Mouse (Mus musculus) CH12.LX (cell line): Measurements from ENCODE around the gene Cdc37l1. TPM values are rescaled to one million over a fixed set of nuclear protein-coding genes. Genes with fewer than 3 reads are reported as not detected.

ENCODE experiments used
- DNase-seq: peaks from one replicate; pipeline ENCODE4 v3.0.0-alpha.2; 2013; ENCODE audit errors: extremely low read depth
- H3K27ac ChIP-seq: 2 replicates; pipeline ENCODE4 v1.5.1; 2012; ENCODE audit warnings: low read depth, mild to moderate bottlenecking, control low read depth, moderate library complexity; ENCODE audit not compliant: insufficient read depth
- H3K27me3 ChIP-seq: replicated peaks from 2 replicates; pipeline ENCODE3; 2012; ENCODE audit warnings: inconsistent platforms
- H3K36me3 ChIP-seq, 2 experiments: replicated peaks in 1 of 2; 2 replicates each; pipeline versions ENCODE3 to v1.6.1; 2012; ENCODE audit warnings: inconsistent platforms in 1 of 2, low read length in 1 of 2, mild to moderate bottlenecking in 1 of 2, mixed read lengths in 1 of 2, moderate library complexity in 1 of 2; ENCODE audit not compliant: control insufficient read depth in 1 of 2, insufficient read depth in 1 of 2
- H3K4me1 ChIP-seq, 2 experiments: 2 replicates each; pipeline ENCODE4 v1.6.1; 2012; ENCODE audit warnings: inconsistent platforms in 1 of 2, moderate library complexity in 1 of 2; ENCODE audit not compliant: insufficient read depth in 2 of 2, control insufficient read depth in 1 of 2
- H3K4me2 ChIP-seq: 2 replicates; pipeline ENCODE4 v1.6.1; 2012; ENCODE audit warnings: low read depth, mild to moderate bottlenecking, control low read depth; ENCODE audit not compliant: poor library complexity, insufficient read depth, severe bottlenecking
- H3K4me3 ChIP-seq, 3 experiments: fragments of 150-350 bp in 1 of 3; sonication (generic) in 1 of 3; replicated peaks in 1 of 3; 2 replicates each; pipeline versions ENCODE3 to v1.5.1; 2011 to 2012; ENCODE audit warnings: low read depth in 2 of 3, low read length in 2 of 3, mild to moderate bottlenecking in 2 of 3, moderate library complexity in 2 of 3, control low read depth in 1 of 3, improper control_type of control experiment in 1 of 3, inconsistent platforms in 1 of 3, mixed read lengths in 1 of 3; ENCODE audit not compliant: poor library complexity in 1 of 3
- H3K79me2 ChIP-seq: replicated peaks from 2 replicates; pipeline ENCODE4 v1.6.1; 2012; ENCODE audit warnings: mild to moderate bottlenecking, moderate library complexity; ENCODE audit not compliant: control insufficient read depth, poor library complexity, insufficient read depth, severe bottlenecking; ENCODE audit errors: extremely low read depth
- H3K9ac ChIP-seq: 2 replicates; pipeline ENCODE4 v1.6.1; 2012; ENCODE audit warnings: low read depth, mild to moderate bottlenecking, control low read depth, moderate library complexity; ENCODE audit not compliant: insufficient read depth
- H3K9me3 ChIP-seq: replicated peaks from 2 replicates; pipeline ENCODE3; 2012; ENCODE audit warnings: low read length, inconsistent platforms, mixed read lengths
- BHLHE40 ChIP-seq: IDR thresholded peaks from 2 replicates; pipeline ENCODE4 v1.6.1; 2011; ENCODE audit warnings: mild to moderate bottlenecking, low read depth, low read length, improper control_type of control experiment
- CHD2 ChIP-seq: IDR thresholded peaks from 2 replicates; pipeline ENCODE4 v1.6.1; 2011; ENCODE audit warnings: low read length, improper control_type of control experiment
- ELF1 ChIP-seq: IDR thresholded peaks from 2 replicates; pipeline ENCODE4 v1.6.1; 2014; ENCODE audit warnings: low read depth, mild to moderate bottlenecking, inconsistent platforms, low read length, improper control_type of control experiment
- IRF4 ChIP-seq: IDR thresholded peaks from 2 replicates; pipeline ENCODE4 v1.6.1; 2014; ENCODE audit warnings: low read depth, mild to moderate bottlenecking, inconsistent platforms, low read length, improper control_type of control experiment
- JUN ChIP-seq: IDR thresholded peaks from 2 replicates; pipeline ENCODE4 v1.6.1; 2011; ENCODE audit warnings: low read depth, mild to moderate bottlenecking, low read length, improper control_type of control experiment, moderate library complexity; ENCODE audit not compliant: insufficient read depth
- JUND ChIP-seq: conservative IDR thresholded peaks from 2 replicates; pipeline ENCODE4 v1.6.1; 2011; ENCODE audit warnings: low read depth, low read length, improper control_type of control experiment
- MAFK ChIP-seq: IDR thresholded peaks from 2 replicates; pipeline ENCODE4 v1.6.1; 2011; ENCODE audit warnings: low read length, improper control_type of control experiment; ENCODE audit not compliant: insufficient replicate concordance
- MAZ ChIP-seq: IDR thresholded peaks from 2 replicates; pipeline ENCODE4 v1.6.1; 2012; ENCODE audit warnings: low read depth, mild to moderate bottlenecking, inconsistent platforms, low read length, improper control_type of control experiment, moderate library complexity
- MEF2A ChIP-seq: IDR thresholded peaks from 2 replicates; pipeline ENCODE4 v1.6.1; 2014; ENCODE audit warnings: low read depth, mild to moderate bottlenecking, inconsistent platforms, low read length, improper control_type of control experiment, borderline replicate concordance
- PAX5 ChIP-seq: IDR thresholded peaks from 2 replicates; pipeline ENCODE4 v1.6.1; 2012; ENCODE audit warnings: low read length, inconsistent platforms, mixed read lengths
- RAD21 ChIP-seq: IDR thresholded peaks from 2 replicates; pipeline ENCODE4 v1.6.1; 2011; ENCODE audit warnings: low read depth, mild to moderate bottlenecking, low read length, improper control_type of control experiment, moderate library complexity
- SIN3A ChIP-seq: IDR thresholded peaks from 2 replicates; pipeline ENCODE4 v1.6.1; 2012; ENCODE audit warnings: low read length, improper control_type of control experiment, inconsistent platforms
- TBP ChIP-seq: conservative IDR thresholded peaks from 2 replicates; pipeline ENCODE4 v1.6.1; 2011; ENCODE audit warnings: low read depth, low read length, improper control_type of control experiment
- UBTF ChIP-seq: IDR thresholded peaks from 2 replicates; pipeline ENCODE4 v1.6.1; 2012; ENCODE audit warnings: low read depth, mild to moderate bottlenecking, inconsistent platforms, low read length, improper control_type of control experiment, moderate library complexity
- USF1 ChIP-seq: IDR thresholded peaks from 2 replicates; pipeline ENCODE4 v1.6.1; 2014; ENCODE audit warnings: low read depth, mild to moderate bottlenecking, inconsistent platforms, low read length, improper control_type of control experiment
- USF2 ChIP-seq: conservative IDR thresholded peaks from 2 replicates; pipeline ENCODE4 v1.6.1; 2011; ENCODE audit warnings: low read depth, low read length, improper control_type of control experiment
- ZC3H11A ChIP-seq: IDR thresholded peaks from 2 replicates; pipeline ENCODE4 v1.6.1; 2012; ENCODE audit warnings: low read depth, mild to moderate bottlenecking, inconsistent platforms, low read length, improper control_type of control experiment
- ZKSCAN1 ChIP-seq: IDR thresholded peaks from 2 replicates; pipeline ENCODE4 v1.6.1; 2012; ENCODE audit warnings: low read depth, inconsistent platforms, low read length, improper control_type of control experiment, borderline replicate concordance
- ZMIZ1 ChIP-seq: IDR thresholded peaks from 2 replicates; pipeline ENCODE4 v1.6.1; 2012; ENCODE audit warnings: low read depth, mild to moderate bottlenecking, inconsistent platforms, low read length, improper control_type of control experiment
- dilution Hi-C: fragments of 300-500 bp; cut with MboI; formaldehyde crosslinking; loops from 2 replicates; pipeline ENCODE4 v1.14.3; 2020; ENCODE audit warnings: low sequenced_read_pairs; ENCODE audit not compliant: extremely low pct_unique_long_range_greater_than_20kb, extremely low pct_ligation_motif_present
- in situ Hi-C: fragments of 300-500 bp; cut with MboI; formaldehyde crosslinking; loops from 3 replicates; pipeline ENCODE4 v1.14.3; 2019; ENCODE audit warnings: low sequenced_read_pairs, low pct_ligation_motif_present, low pct_unique_long_range_greater_than_20kb, mixed read lengths
- polyA plus RNA-seq: library from polyadenylated mRNA; unstranded; fragments of >175 nt; gene quantifications from 2 replicates; pipeline ENCODE4 v1.2.1, GENCODE M21; 2012; ENCODE audit warnings: low read depth; ENCODE audit not compliant: insufficient read length
- total RNA-seq, 2 experiments: library from RNA; depleted of rRNA; stranded (reverse); fragments of 300-350 nt in 1 of 2; fragments of >200 nt in 1 of 2; gene quantifications; 2 replicates each; pipeline ENCODE4 v1.2.3; 2012 to 2014

The Cdc37l1 gene
- total and polyA plus RNA-seq, 3 experiments = 14.0 to 26.8 (median 22.9) TPM

- no peaks in the 10 kb centered on the region for H3K9me3 ChIP-seq
- TF ChIP-seq MAFK = no peak
- TF ChIP-seq IRF4 = no peak
- no peak for TF ChIP-seq USF1
- TF ChIP-seq USF2 = no peak
- no peak for TF ChIP-seq RAD21
- no peak for TF ChIP-seq ZMIZ1
- TF ChIP-seq CHD2 = no peak
- no peak for TF ChIP-seq UBTF
- no peak for TF ChIP-seq JUND
- no peak for TF ChIP-seq SIN3A
- no peak for TF ChIP-seq ELF1
- no peak for TF ChIP-seq MAZ
- TF ChIP-seq JUN = no peak
- TF ChIP-seq PAX5 = no peak
- no peak for TF ChIP-seq ZKSCAN1
- TF ChIP-seq ZC3H11A = no peak
- TF ChIP-seq TBP = no peak
- no peak for TF ChIP-seq MEF2A
- H3K4me1 ChIP-seq = peaks cover 6 to 17% of the 10 kb centered on the region in 2 experiments; a peak in 3 of 4 replicates
- peaks cover 0 to 9% of the 10 kb centered on the region in 2 experiments for H3K36me3 ChIP-seq
- H3K27me3 ChIP-seq = no peaks in the 10 kb centered on the region
- no peak overlapping the region for H3K4me2 ChIP-seq
- DNase-seq = no peak
- no peak overlapping the region for H3K4me3 ChIP-seq
- H3K79me2 ChIP-seq = no peaks in the 10 kb centered on the region
- dilution Hi-C loops = no loop called here
- H3K27ac ChIP-seq = no peak overlapping the region
- in situ Hi-C loops = no loop called here
- H3K9ac ChIP-seq = no peak overlapping the region
Measured at GRCm38 (mm10) chr19:28968178-28968577, 22.0 kb upstream of the Cdc37l1 start.

DNA sequence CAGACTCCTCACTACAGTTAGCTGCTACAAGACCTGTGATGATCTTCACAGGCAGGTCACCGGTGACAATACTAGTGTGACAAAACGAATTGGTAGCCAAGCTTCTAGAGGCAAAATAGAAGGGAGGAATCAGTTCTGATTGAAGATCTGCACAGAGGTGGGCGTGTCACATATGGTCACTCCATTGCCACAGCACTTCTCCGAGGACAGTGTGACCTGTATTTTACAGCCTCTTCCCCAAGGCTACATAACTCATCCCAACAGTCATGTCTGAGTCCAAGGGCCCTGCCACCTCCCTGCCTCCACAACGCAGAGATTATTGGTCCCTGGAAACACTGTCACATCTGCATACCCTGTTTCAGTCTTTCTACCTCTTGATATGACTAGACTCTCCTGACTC, 20.9 kb upstream of the Cdc37l1 start:
- H3K27ac ChIP-seq = no peak overlapping the region
- no peaks in the 10 kb centered on the region for H3K79me2 ChIP-seq
- H3K9ac ChIP-seq = no peak overlapping the region
- in situ Hi-C loops (no loop called here), dilution Hi-C loops (no loop called here)
- H3K9me3 ChIP-seq = no peaks in the 10 kb centered on the region
- H3K4me1 ChIP-seq = peaks cover 6 to 17% of the 10 kb centered on the region in 2 experiments; a peak in 3 of 4 replicates
- TF ChIP-seq BHLHE40 = 0 out of 2 replicates have a peak, but pooled peaks have one; percentile 27
- TF ChIP-seq MAFK = no peak
- no peak for DNase-seq
- H3K36me3 ChIP-seq = peaks cover 0 to 9% of the 10 kb centered on the region in 2 experiments
- no peaks in the 10 kb centered on the region for H3K27me3 ChIP-seq
- no peak overlapping the region for H3K4me2 ChIP-seq
- no peak overlapping the region for H3K4me3 ChIP-seq
